Mouse (Mus musculus) MEL (cell line): ENCODE results near the gene Kat8.

Experiments
- CTCF ChIP-seq, 3 experiments: IDR thresholded peaks in 2 of 3; conservative IDR thresholded peaks in 1 of 3; 2 replicates each; pipeline ENCODE4 v1.5.1; 2011 to 2012; ENCODE audit warnings: low read length in 3 of 3, low read depth in 2 of 3, mild to moderate bottlenecking in 2 of 3, improper control_type of control experiment in 1 of 3, inconsistent platforms in 1 of 3, mixed read lengths in 1 of 3, moderate library complexity in 1 of 3; ENCODE audit not compliant: control insufficient read depth in 1 of 3, insufficient read depth in 1 of 3, poor library complexity in 1 of 3, severe bottlenecking in 1 of 3
- ETS1 ChIP-seq: IDR thresholded peaks from 2 replicates; pipeline ENCODE4 v1.6.1; 2012; ENCODE audit warnings: low read depth, mild to moderate bottlenecking, inconsistent platforms, low read length, improper control_type of control experiment, moderate library complexity
- GATA1 ChIP-seq: IDR thresholded peaks from 2 replicates; pipeline ENCODE4 v1.6.1; 2011; ENCODE audit warnings: low read depth, low read length, improper control_type of control experiment
- MAFK ChIP-seq: IDR thresholded peaks from 2 replicates; pipeline ENCODE4 v1.6.1; 2011; ENCODE audit warnings: low read depth, mild to moderate bottlenecking, low read length, improper control_type of control experiment, borderline replicate concordance
- NRF1 ChIP-seq: IDR thresholded peaks from 2 replicates; pipeline ENCODE4 v1.6.1; 2014; ENCODE audit warnings: low read depth, mild to moderate bottlenecking, inconsistent platforms, low read length, improper control_type of control experiment, moderate library complexity; ENCODE audit not compliant: poor library complexity, insufficient read depth, severe bottlenecking
- POLR2A ChIP-seq, 2 experiments: IDR thresholded peaks; 2 replicates each; pipeline ENCODE4 v1.6.1; 2011 to 2012; ENCODE audit warnings: low read length in 2 of 2, mild to moderate bottlenecking in 2 of 2, control low read depth in 1 of 2, improper control_type of control experiment in 1 of 2, low read depth in 1 of 2, moderate library complexity in 1 of 2; ENCODE audit not compliant: control insufficient read depth in 1 of 2, insufficient read depth in 1 of 2, poor library complexity in 1 of 2
- POLR2AphosphoS5 ChIP-seq: IDR thresholded peaks from 2 replicates; pipeline ENCODE4 v1.6.1; 2012; ENCODE audit warnings: low read depth, borderline replicate concordance, mild to moderate bottlenecking, inconsistent platforms, low read length, moderate library complexity, mixed read lengths
- SIN3A ChIP-seq: IDR thresholded peaks from 2 replicates; pipeline ENCODE4 v1.6.1; 2012; ENCODE audit warnings: low read length, improper control_type of control experiment, inconsistent platforms
- TCF12 ChIP-seq: IDR thresholded peaks from 2 replicates; pipeline ENCODE4 v1.6.1; 2014; ENCODE audit warnings: low read depth, mild to moderate bottlenecking, inconsistent platforms, low read length, improper control_type of control experiment, moderate library complexity

DNA sequence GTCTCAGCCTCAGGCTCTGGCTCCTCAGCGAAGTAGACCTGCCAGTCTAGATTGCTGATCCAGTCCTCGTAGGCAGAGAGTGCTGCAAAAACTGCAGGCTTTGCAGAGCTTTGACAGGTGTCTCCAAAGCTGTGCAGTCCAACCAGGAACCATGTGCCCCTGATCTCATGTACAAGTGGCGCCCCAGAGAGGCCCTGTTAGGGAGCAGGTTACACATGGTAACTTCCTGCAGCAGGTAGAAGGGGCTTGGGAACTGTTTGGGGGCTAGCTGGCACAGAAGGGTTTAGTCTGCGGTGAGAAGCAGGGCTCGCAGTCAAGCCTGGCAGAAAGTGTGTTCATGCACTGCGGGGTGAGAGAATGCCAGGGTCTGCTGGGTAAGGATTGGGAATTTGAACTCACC lies 25.8 kb upstream of the Kat8 start:
- TF ChIP-seq ETS1 (no peak), MAFK (no peak), TCF12 (no peak), CTCF (IDR thresholded peaks at IDR 0.05 in 2 of 3, conservative IDR thresholded peaks at IDR 0.05 in 1 of 3; ENCODE audit: control insufficient read depth in 1 of 3, insufficient read depth in 1 of 3, low read depth in 2 of 3, low read length in 3 of 3, poor library complexity in 1 of 3, severe bottlenecking in 1 of 3) (no peak), GATA1 (no peak), NRF1 (no peak), SIN3A (no peak), POLR2A (IDR thresholded peaks at IDR 0.05; ENCODE audit: control insufficient read depth in 1 of 2, insufficient read depth in 1 of 2, low read depth in 1 of 2, low read length in 2 of 2, poor library complexity in 1 of 2) (no peak), POLR2AphosphoS5 (no peak)
